In genomic region chr9:105395218-105395627, GRCm38 (mm10) we compare ENCODE assay signal across 8 mouse cellular contexts. TPM values are rescaled to one million over a fixed set of nuclear protein-coding genes. Genes with fewer than 3 reads are reported as not detected.
DNase-seq lines count a peak whose midpoint lies in the region; ATAC-seq and TF ChIP-seq lines count a peak whose summit lies in the region.

Aste1 (plus strand) TSS chr9:105395392.
Nek11 (minus strand) TSS chr9:105395524.

- peak within 1 kb of the TSS; percentile 59 for H3K4me2 ChIP-seq in hindbrain, embryonic 13.5 days

- peak; percentile 35 for DNase-seq in Patski (ENCODE audit: low read depth, low spot score)
- peak; percentile 92 to 95 for DNase-seq in cerebellum, postnatal 14 days
- peak; percentile 78 to 85 for DNase-seq in frontal cortex, postnatal 14 days (ENCODE audit: low spot score in 2 of 2)
- peak; percentile 83 to 87 for DNase-seq in layer of hippocampus, postnatal 25 days (ENCODE audit: extremely low spot score in 1 of 2, low spot score in 1 of 2)
- peak; percentile 95 for DNase-seq in lung, postnatal 25 days (ENCODE audit: low spot score)
- peak; percentile 93 for DNase-seq in retina, embryonic 14.5 days (ENCODE audit: low spot score)
- DNase-seq in thymus, postnatal 4 days = peak; percentile 96

- peak within 1 kb of the TSS; percentile 78 for H3K9ac ChIP-seq in hindbrain, embryonic 13.5 days

- H3K9me3 ChIP-seq in hindbrain, embryonic 13.5 days = no peaks in the 10 kb centered on the region

- in situ Hi-C loops in Patski (cut with MboI; ENCODE audit: low pct_unique_long_range_greater_than_20kb) = loop anchor here (10.0 to 25.0 kb wide), 3 partner anchors 220 to 980 kb away; partner anchors contain the start of gene Mrpl3

- peaks cover 44% of the 10 kb centered on the region for H3K4me1 ChIP-seq in hindbrain, embryonic 13.5 days (replicated peaks)

- CTCF ChIA-PET in Patski (lab: Charles Lee) = interaction anchor here (3.2 kb wide), 1 partner anchor 13 kb away, joined by 8 read pairs; no protein-coding TSS in a partner anchor

- no peaks in the 10 kb centered on the region for H3K27me3 ChIP-seq in Patski
- peaks cover 8% of the 10 kb centered on the region; the same call in 1 of the 2 replicates for H3K27me3 ChIP-seq in hindbrain, embryonic 13.5 days

- peak within 1 kb of the TSS; percentile 70 for H3K4me3 ChIP-seq in hindbrain, embryonic 13.5 days

- POLR2A ChIA-PET in Patski (lab: Charles Lee) = interaction anchor here (0.6 to 1.5 kb wide), 2 partner anchors 100 to 778 kb away, joined by 4 to 6 read pairs; no protein-coding TSS in a partner anchor

- under 1% methylated on average over 44 of the region's 44 CpGs for WGBS in hindbrain, embryonic 13.5 days

- TF ChIP-seq CTCF in Patski (IDR thresholded peaks at IDR 0.05) = no peak

- ATAC-seq in Patski = peak; percentile 97
- peak; percentile 97 for ATAC-seq in hindbrain, embryonic 13.5 days (ENCODE audit: low FRiP score)

- peak within 1 kb of the TSS; percentile 90 for H3K27ac ChIP-seq in hindbrain, embryonic 13.5 days

- H3K36me3 ChIP-seq in hindbrain, embryonic 13.5 days = peaks cover 12% of the 10 kb centered on the region

RNA-seq across cellular contexts. Expression of gene Aste1, which starts in this region (rescaled TPM):
- 7.4 TPM for polyA plus RNA-seq in Patski (2021)
- 12.4 and 12.8 TPM in 2 replicates for polyA plus RNA-seq in hindbrain, embryonic 13.5 days (2015; fragmentation: Nextera tagmentation; extraction: Ambion mirVana)
- total RNA-seq in layer of hippocampus, postnatal 25 days (2021) = 10 to 100 TPM; 10.2 to 12.3 TPM

RNA-seq across cellular contexts. Expression of gene Nek11, which starts in this region (rescaled TPM):
- 0.74 TPM for polyA plus RNA-seq in Patski (2021)
- polyA plus RNA-seq in hindbrain, embryonic 13.5 days (2015; fragmentation: Nextera tagmentation; extraction: Ambion mirVana) = 3.2 TPM in 2 replicates
- 1 to 10 TPM; 1.3 to 2.0 TPM for total RNA-seq in layer of hippocampus, postnatal 25 days (2021)

Comparison
In these comparisons a context has a peak if more than half of its experiments do, and no peak if none do; other contexts are left out.
1. Peak in every context shown above with its lines: DNase-seq, ATAC-seq, H3K4me3 ChIP-seq and H3K27ac ChIP-seq.
2. DNase-seq: peak in every context shown above with its lines; median percentile 96 in thymus, postnatal 4 days; 95 in lung, postnatal 25 days; 94 in cerebellum, postnatal 14 days; 93 in retina, embryonic 14.5 days; 85 in layer of hippocampus, postnatal 25 days; 82 in frontal cortex, postnatal 14 days; 35 in Patski.